ENCODE assay signal across 8 mouse cellular contexts in the genomic region with DNA sequence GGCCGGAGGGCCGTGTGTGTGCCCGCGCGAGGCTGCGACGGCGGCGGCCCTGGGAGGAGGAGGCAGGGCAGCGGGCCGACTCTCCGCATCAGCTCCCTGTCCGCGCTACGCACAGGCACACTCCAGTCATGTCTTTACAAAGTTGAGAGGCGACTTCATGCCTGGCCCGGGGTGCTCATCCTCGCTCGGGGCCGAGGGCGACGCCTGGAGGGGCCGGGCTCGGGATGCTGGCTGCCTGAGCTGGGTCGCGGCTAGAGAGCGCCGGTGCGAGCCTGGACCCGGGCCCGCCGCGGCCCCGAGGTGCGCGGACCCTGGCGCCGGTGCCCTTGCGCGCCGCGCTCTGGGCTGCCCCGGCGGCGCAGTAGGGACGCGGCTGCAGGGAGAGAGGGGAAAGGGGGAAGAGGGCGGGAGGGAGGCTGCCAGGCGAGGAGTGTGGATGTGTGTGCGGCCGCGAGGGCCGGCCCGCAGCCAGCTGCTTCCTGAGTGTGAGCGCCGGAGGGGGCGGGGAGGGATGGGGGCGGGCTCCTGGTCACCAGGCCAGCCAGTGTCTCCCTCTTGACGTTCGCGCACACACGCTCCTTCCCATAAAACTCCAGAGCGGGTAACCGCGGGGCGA. TPM values are rescaled to one million over a fixed set of nuclear protein-coding genes. Genes with fewer than 3 reads are reported as not detected.
A peak's percentile ranks its signal among the peaks of the same experiment; 100 is the strongest.
DNase-seq lines count a peak whose midpoint lies in the region; ATAC-seq and TF ChIP-seq lines count a peak whose summit lies in the region.

Glis3 (minus strand) TSS at position 302 of the 616 bp plus-strand sequence.

- H3K9me3 ChIP-seq in limb, embryonic 14.5 days (ENCODE audit: control insufficient read depth, low read length) = no peaks in the 10 kb centered on the region
- H3K9me3 ChIP-seq in midbrain, embryonic 14.5 days (ENCODE audit: control insufficient read depth, low read length) = no peaks in the 10 kb centered on the region

- H3K4me2 ChIP-seq in limb, embryonic 14.5 days (replicated peaks; ENCODE audit: low read depth, low read length, severe bottlenecking) = peak within 1 kb of the TSS; percentile 97
- peak within 1 kb of the TSS; percentile 99 for H3K4me2 ChIP-seq in midbrain, embryonic 14.5 days (ENCODE audit: low read length)

- H3K27me3 ChIP-seq in limb, embryonic 14.5 days (ENCODE audit: control insufficient read depth, insufficient read depth, low read length) = peaks cover 13% of the 10 kb centered on the region; the same call in 1 of the 2 replicates
- peaks cover 38% of the 10 kb centered on the region for H3K27me3 ChIP-seq in midbrain, embryonic 14.5 days (ENCODE audit: control insufficient read depth, insufficient read depth, low read length)

- 0 out of 2 replicates have a peak within 1 kb of the TSS, but pooled peaks have one; percentile 20 for H3K27ac ChIP-seq in limb, embryonic 14.5 days (replicated peaks; ENCODE audit: low read depth, low read length)
- no peak within 1 kb of the TSS for H3K27ac ChIP-seq in midbrain, embryonic 14.5 days (replicated peaks; ENCODE audit: low read depth, low read length)

- under 1% methylated on average over 38 of the region's 66 CpGs for WGBS in limb, embryonic 14.5 days
- under 1% methylated on average over 66 of the region's 66 CpGs for WGBS in midbrain, embryonic 14.5 days

- H3K9ac ChIP-seq in limb, embryonic 14.5 days (ENCODE audit: low read depth, low read length, severe bottlenecking) = peak within 1 kb of the TSS; percentile 66
- peak within 1 kb of the TSS; percentile 50 for H3K9ac ChIP-seq in midbrain, embryonic 14.5 days (replicated peaks; ENCODE audit: low read length)

- DNase-seq in frontal cortex, postnatal 10 days (ENCODE audit: low spot score in 2 of 2) = peak; percentile 13 to 31
- DNase-seq in frontal cortex, adult 2 months (ENCODE audit: extremely low spot score in 1 of 2, low spot score in 1 of 2) = no peak
- peak; percentile 83 for DNase-seq in embryo, embryonic 10.5 days (ENCODE audit: low spot score)
- DNase-seq in heart, adult 18-20 months = peak; percentile 67 to 79
- DNase-seq in kidney, adult 11 months = peak; percentile 76
- DNase-seq in limb, embryonic 14.5 days (ENCODE audit: low spot score) = peak; percentile 68
- peak; percentile 76 for DNase-seq in midbrain, embryonic 14.5 days
- DNase-seq in testis, postnatal 10 days (ENCODE audit: low spot score) = peak; percentile 56

- peaks cover 13% of the 10 kb centered on the region for H3K4me1 ChIP-seq in limb, embryonic 14.5 days (ENCODE audit: control insufficient read depth, insufficient read depth, low read length)
- H3K4me1 ChIP-seq in midbrain, embryonic 14.5 days (ENCODE audit: control insufficient read depth, insufficient read depth, low read length) = peaks cover 17% of the 10 kb centered on the region

- peak within 1 kb of the TSS; percentile 63 for H3K4me3 ChIP-seq in limb, embryonic 14.5 days (replicated peaks; ENCODE audit: low read length)
- peak within 1 kb of the TSS; percentile 56 for H3K4me3 ChIP-seq in midbrain, embryonic 14.5 days (replicated peaks; ENCODE audit: low read depth, low read length)

- peak; percentile 91 for ATAC-seq in limb, embryonic 14.5 days (ENCODE audit: low FRiP score, low read depth)
- ATAC-seq in midbrain, embryonic 14.5 days (ENCODE audit: low FRiP score, low TSS enrichment) = peak; percentile 86

- no peaks in the 10 kb centered on the region for H3K36me3 ChIP-seq in limb, embryonic 14.5 days (ENCODE audit: control insufficient read depth, insufficient read depth, low read length)
- H3K36me3 ChIP-seq in midbrain, embryonic 14.5 days (ENCODE audit: control insufficient read depth, insufficient read depth, low read length) = no peaks in the 10 kb centered on the region

- TF ChIP-seq POLR2A in limb, embryonic 14.5 days (IDR thresholded peaks at IDR 0.05; ENCODE audit: borderline replicate concordance, extremely low read depth, insufficient read depth, insufficient read length) = no peak

RNA-seq across cellular contexts. Expression of gene Glis3, which starts in this region (rescaled TPM):
- 1.5 and 1.9 TPM in 2 replicates for polyA plus RNA-seq in frontal cortex, adult 2 months (2012; rRNA removed)
- 1 to 10 TPM in 1 of 2 experiments, under 1 TPM in 1; 0.92 to 1.8 TPM for total RNA-seq in heart, adult 18-20 months (2021)
- 3.1 and 4.5 TPM in 2 replicates for polyA plus RNA-seq in limb, embryonic 14.5 days (2012; rRNA removed)
- polyA plus RNA-seq in limb, embryonic 14.5 days (2014; fragmentation: Nextera tagmentation; extraction: Ambion mirVana) = 2.9 and 5.1 TPM in 2 replicates
- polyA plus RNA-seq in midbrain, embryonic 14.5 days (2014; fragmentation: Nextera tagmentation; extraction: Ambion mirVana) = 4.1 and 4.4 TPM in 2 replicates

Comparison
In these comparisons a context has a peak if more than half of its experiments do, and no peak if none do; other contexts are left out.
1. DNase-seq: peak in frontal cortex, postnatal 10 days (2 of 2), embryo, embryonic 10.5 days (single experiment), heart, adult 18-20 months (2 of 2), kidney, adult 11 months (single experiment), limb, embryonic 14.5 days (single experiment), midbrain, embryonic 14.5 days (single experiment) and testis, postnatal 10 days (single experiment); none in frontal cortex, adult 2 months (0 of 2).